Mouse (Mus musculus) lung, adult 18-20 months (tissue): ENCODE data around the gene Lztr1.

ENCODE experiments used
- DNase-seq, 2 experiments: peaks; one replicate each; pipeline ENCODE4 v3.0.0; 2022; ENCODE audit warnings: mixed read lengths in 2 of 2

Lztr1 gene

DNA sequence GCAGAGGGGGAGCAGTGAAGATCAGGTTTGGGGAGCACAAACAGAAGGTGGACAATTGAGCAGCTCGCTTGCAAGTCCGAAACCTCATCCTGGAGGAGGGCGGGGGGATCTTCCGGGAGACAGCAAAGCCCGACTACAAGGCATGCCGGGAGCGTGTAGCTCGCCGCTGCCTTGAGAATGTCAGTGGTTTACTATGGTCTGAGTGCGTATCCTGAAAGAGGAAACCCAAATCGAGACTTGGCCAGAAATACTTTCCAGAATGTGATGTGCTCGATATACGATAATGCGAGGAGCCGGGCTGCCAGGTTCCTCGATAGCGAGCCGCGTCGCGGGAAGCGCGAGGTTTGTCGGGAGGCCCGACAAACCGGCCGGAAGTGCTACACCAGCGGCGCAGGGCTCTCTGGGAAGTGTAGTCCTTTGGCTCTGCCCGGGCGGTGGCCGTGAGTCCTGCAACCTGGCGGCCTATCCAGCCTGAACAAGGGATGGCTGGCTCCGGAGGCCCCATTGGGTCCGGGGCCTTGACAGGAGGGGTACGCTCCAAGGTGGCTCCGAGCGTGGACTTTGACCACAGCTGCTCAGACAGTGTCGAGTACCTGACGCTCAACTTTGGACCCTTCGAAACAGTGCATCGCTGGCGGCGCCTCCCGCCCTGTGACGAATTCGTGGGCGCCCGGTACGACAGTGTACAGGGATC, at the start of gene Lztr1:
TSS of gene Lztr1 (plus strand) at position 143 of the 694 bp plus-strand sequence.
- DNase-seq, result peak; percentile 88 to 89

DNA sequence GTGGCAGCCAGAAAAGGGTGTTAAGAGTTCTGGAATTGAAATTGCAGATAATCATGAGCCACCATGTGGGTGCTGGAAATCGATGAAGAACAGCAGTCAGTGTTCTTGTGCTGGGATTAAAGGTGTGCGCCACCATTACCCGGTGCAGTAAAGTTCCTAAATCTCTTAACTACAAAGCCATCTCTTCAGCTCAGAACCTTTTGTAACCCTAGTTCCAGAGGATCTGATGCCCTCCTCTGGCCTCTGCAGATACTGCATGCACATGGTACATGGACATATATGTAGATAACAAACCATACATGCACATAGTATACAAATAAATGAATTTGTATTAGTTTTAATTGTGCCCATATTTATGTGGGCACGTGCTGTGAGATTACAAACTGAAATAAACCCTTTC, 48.2 kb upstream of the Lztr1 start:
- peak; percentile 15 to 20 for DNase-seq

DNA sequence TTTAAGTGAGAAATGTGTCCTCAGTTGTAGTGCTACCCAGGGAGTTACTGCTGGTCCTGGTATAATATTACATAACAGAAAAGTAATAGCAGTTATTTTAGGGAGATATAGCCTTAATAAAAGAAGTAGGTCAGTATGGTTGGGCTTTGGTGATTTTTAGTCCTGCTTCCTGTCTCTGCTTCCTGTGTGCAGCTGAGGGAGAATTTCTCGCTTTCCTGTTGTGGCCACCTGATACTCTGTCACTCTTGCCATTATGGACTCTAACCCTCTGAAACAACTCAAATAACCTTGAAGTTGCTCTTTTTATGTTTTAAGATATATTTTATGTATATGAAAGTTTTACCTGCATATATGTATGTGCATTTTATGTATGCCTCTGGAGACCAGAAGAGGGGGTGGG, 46.9 kb upstream of the Lztr1 start:
- no peak for DNase-seq

DNA sequence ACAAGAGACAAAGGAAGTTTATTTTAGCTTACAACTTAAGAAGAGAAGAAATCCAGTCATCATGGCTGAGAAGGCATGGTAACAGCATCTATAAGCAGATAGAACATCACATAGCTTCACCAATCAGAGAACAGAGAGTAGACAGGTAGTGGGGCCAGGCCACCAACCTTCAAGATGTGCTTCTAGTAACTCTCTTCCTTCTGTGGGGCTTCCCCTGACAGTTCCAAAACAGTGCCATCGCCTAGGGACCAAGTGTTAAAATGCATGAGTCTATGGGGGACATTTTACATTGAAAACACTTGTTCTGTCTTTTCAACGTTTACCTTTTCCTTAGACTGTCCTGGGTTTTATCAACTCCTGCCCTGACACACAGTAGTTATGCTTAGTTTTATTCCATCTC, 45.3 kb upstream of the Lztr1 start:
- DNase-seq, result no peak

DNA sequence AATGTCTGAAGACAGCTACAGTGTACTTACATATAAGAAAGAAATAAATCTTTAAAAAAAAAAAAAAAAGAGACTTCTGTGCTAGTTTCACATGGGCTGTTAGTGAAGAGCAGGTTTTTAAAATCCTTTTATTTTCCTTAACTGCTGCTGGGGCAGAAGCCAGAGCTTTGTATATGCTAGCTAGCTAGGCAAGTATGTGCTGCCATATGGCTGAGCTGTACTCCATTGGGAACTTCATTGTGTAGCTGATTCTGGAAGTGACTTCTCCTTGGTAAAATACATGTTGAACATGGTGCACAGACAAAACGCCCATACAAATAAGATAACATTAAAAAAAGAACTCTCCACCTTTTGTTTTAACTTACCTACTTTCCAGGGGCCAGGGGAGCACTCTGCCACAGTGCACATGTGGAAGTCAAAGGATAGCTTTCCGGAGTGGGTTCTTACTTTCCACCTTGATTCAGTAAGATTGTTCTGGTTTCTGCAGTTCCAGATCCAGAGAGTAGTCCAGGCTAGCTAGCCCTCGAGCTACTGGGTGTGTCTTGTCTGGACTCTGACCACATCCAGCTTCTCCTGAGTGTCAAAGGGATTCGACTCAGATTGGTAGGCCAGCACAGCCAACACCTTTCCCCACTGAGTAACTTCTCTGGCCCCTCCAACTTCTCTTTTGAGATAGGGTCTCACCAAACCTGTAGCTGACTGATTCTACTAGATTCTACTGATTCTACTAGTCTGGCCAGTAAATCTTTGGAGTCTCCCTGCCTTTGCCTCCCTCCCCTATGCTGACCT, 41.4 kb upstream of the Lztr1 start:
- no peak for DNase-seq

DNA sequence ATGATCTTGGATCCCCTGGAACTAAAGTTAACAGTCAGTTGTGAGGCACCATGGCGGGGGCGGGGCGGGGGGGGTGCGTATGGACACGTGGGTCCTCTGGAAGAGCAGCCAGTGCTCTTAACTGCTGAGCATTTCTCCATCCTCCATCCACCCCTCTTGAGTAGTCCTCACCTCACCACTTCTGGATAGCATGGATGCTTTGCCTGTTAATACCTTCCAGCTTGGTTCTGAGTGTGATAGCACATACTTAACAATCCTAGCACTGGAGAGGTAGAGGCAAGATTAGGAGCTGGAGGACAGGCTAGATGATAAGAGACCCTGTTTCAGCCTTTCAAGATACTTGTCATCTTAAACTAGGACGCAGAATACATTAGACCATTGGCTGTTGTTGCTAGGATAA, 36.0 kb upstream of the Lztr1 start:
- DNase-seq, result peak; percentile 36 to 46

DNA sequence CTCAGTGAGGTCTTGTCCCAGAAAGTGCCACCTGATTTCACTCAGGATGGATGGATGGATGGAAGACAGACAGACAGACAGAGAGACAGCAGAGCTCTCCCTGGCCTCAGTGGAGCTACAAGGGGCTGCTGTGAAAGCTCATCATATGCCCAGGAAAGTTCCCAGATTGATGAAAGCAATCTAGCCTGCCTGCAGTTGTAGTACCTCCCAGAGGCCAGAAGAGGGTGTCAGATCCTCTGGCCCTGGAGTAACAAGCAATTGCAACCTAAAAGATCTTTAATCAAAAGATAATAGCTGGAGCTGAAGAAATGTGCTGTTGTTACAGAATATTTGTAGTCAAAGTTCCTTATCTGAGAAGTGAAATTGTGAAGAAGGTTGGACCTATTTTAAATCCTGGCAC, 34.4 kb upstream of the Lztr1 start:
- peak; percentile 30 to 38 for DNase-seq

DNA sequence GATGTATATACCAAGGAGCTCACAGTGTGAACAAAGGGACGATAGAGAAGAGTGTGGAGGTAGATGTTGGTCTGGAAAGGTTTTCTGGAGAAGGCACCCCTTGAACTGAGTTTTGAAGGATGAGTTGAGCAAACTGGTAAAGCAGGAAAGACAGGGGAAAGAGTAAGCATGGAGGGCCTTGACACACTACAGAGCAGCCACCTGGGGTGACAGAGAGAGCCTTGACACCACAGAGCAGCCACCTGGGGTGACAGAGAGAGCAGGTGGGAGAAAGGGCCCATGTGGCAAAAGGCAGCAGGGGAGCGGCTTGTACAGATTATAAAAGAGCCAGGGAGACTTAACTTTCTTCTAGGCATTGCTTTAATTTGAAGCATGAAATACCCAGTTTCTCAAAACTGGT, 33.7 kb upstream of the Lztr1 start:
- no peak for DNase-seq

DNA sequence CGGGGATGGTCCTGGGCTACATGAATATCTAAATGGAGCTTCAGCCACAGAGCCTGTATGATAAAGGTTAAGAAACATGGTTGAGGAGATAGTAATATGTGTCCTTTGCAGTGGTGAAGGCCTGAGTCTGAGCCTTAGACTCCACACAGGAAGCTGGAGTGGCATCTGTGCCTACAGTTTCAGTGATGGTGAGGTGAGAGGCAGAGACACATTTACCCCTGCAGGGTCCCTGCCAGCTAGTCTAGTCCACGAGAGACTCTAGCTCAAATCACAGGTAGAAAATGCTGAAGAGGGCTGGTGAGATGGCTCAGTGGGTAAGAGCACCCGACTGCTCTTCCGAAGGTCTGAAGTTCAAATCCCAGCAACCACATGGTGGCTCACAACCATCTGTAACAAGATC, 33.2 kb upstream of the Lztr1 start:
- DNase-seq, result no peak

DNA sequence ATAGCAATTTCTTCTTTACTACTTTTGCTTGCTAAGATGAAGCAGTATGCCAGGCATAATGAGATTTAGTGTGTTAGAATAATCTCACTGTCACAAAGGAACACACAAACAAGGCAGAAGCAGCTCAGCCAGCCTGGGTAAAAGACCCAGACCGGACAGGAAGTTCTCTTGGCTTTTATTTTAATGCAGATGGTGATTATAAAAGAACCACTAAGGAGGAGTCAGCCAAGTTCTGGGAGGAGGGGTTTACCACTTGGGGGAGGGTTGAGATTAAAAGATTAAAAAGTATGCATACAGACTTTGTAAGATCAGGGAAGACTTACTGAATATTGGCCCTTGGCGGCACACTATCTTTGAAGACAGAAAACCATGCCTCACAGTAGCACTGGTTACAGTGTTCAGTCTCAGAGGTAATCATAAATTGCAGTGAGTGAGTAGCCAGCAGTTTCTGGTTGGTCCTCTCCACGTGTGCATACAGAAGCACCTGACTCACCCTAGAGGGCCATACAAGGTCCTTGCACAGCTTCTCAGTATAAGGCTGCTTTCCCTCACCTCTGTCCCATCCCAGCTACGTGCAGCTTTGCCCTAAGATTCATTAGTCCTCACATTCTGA, 30.1 kb upstream of the Lztr1 start:
- DNase-seq, result no peak

DNA sequence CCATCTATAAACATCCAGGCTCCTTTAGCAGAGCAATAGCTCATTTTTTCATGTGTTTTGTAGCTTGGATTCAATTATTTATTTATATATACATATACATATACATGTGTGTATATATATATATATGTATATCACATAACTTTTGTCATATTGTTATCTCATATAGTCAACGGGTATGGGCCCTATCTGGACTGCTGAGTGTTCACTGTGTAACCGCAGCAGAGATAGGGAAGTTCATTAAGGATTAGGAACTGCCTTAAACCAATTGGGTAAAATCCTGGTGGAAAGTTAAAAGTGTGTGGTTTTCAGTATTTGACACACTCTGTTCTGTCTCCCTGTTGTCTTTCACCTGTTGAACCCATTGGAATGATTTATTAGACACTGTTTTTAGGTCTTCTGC, 27.0 kb upstream of the Lztr1 start:
- DNase-seq, result no peak

DNA sequence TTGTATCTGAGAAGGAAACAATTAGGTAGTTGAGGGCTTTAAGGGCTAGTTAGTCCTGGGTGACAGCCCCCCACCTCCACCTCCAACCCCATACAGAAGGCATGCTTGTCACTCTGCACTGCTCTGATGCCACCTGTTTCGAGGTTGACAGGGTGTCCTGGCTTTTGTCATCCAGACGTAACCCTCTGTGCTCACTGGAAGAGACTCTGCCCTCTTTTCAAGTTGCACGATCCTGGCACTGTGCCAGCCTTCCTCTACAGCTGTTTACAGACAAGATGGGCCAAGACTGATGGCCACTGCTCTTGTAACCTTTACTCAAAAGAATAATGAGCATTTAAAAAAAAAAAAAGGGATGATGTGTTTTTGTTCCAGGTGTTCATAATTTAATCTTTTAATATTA, 22.0 kb upstream of the Lztr1 start:
- peak in 1 of 2 experiments; percentile 33 for DNase-seq

DNA sequence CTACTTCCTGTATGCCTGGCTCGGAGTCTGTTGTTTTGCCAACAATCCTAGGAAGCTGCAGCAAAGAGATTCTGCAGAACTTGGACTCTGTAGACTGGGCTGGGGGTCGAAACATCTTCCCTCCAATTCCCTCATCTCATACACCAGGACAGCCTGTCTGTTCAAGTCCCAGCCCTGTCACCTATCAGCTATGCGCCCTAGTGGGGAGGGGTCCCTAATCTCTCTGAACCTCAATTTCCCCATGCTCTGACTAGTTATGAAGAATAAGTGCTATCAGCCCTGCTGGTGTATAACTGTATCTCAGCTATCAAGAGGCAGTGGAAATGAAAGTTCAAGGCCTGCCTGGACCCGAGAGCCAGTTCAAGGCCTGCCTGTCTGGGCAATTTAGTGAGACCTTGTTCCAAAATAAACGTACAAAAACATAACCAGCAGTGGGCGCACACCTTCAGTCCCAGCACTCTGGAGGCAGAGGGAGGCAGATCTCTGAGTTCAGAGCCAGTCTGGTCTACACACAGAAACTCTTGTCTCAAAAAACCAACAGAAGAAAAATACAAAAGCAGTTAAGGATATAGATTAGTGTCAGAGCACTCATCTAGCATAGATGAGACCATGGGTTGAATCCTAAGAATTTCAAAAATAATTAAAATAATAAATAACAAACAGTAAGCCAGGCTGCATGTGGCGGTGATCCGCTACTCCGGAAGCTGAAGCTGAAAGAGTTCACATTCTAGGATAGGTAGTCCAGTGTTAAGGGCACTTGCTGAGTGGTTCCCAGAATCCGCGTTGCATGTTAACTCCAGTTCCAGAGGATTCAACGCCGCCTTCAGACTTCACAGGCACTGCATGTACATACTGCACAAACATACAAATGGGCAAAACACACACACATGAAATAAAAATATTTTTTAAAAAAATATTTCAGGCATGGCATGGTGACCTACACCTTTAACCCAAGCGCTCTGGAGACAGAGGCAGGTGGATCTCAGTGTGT, 19.7 kb upstream of the Lztr1 start:
- DNase-seq, result no peak

DNA sequence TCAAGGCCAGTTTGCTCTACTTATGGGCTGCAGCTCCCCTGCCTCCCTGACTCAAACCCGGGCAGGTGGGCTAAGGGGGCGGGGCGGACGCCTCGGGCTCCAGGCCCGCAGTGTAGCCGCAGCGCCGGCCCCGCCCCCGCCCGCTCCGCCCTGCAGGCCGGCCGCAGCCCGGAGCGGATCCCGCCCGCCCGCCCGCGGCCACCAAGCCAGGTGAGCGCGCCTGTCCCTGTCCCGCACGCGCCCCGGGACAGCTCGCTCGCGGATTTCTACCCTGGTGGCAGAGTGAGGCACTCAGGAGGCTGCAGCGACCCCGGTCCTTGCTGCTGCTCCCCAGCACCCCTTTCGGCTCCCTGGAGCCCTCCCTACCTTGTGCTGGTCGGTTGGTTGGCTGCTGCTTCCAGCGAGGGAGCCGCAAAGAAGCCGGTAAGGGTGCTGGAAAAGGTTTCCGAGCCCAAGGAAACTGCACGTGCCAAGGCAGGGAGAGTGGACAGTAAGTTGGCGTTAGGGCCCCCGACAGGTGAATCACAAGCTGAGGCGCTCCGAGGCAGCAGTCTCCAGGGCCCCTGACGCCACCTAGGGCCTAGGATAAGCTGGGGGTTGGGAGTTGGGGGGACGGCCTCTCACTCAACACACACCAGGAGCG, 18.9 kb upstream of the Lztr1 start, which contains the start of gene Aifm3:
TSS of gene Aifm3 (plus strand) at position 143 of the 643 bp plus-strand sequence.
- DNase-seq, result peak in 1 of 2 experiments; percentile 15

DNA sequence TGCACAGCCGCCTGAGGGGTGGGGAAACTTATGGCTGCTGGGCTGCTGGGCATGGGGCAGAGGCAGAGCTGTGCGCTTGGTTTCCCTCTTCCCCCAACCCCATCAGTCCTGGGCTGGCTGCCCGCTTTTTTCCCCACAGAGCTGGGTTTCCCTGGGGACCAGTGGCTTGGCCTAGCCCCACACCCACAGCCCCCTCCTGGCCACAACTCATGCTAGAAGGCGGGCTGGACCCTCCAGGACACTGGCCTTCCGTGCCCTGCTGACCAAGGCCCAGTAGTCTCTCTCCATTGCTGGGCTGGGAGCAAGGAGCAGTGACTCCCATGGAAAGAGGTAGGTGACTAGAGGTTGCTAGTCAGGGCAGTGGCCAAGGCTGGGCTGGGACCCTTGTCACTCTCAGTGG, 17.3 kb upstream of the Lztr1 start:
- no peak for DNase-seq

DNA sequence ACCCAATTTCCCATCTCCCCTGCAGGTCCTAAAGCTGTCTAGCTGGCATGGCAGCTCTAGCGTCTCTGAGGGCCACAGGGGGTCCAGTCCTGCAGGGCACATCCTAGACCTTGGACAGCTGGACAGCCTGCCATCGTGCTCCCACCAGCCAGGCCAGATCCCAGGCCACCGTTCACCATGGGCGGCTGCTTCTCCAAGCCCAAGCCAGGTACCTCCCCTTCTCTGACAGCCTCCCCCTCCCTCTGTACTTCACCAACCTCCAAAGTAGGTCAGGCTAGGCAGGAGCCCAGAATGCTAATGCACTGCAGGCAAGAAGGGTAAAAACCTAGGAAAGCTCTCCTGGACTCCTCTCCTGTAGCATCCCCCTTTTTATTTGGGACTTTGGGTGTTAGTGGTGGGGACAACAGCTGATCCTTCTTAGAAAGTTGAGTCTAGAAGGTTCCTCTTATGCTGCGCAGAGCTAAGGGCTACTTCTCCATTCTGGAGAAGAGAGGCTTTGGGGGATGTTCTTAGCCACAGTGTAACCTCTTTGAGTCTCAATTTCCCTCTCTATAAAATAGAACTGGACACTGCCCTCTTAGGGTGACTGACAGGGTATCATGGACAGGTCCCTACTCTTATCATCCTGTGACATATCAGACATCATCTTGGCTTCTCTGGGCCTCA, 16.5 kb upstream of the Lztr1 start:
- no peak for DNase-seq

DNA sequence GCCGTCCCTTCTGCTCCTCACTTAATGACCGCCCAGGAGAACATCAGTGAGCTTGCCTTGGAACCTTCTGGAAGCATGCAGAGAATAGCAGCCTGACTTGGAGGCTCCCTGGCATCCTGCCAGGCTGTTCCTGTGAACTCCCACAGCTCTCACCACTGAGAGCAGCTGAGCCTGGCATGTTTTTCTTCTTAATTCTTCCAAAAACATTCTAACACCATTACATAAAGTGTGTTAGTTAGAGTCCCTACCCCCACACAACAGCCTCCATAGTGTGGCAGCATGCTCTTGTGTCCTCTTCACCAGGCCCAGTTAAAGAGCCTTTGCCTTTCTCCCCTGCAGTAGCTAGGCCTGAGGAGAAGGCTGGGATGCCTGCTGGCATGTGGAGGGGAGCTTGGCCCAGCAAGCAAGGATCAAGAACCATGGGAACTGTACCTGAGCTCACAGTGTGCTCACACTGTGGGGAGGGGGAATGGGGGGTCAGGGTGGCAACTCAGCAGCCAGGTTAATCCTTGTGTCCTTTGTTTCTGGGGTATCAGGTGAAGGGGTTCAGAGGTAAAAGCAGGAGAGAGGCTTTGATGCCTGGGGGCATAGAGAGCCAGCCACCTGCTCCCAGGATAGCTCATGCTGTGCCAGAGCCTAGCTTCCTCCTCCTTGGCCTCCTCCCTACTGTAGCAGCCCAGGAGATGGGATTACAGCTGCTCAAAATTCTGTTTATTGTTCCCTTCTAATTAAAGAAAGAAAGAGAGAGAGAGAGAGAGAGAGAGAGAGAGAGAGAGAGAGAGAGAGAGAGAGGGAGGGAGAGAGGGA, 11.8 kb upstream of the Lztr1 start:
- DNase-seq, result no peak

DNA sequence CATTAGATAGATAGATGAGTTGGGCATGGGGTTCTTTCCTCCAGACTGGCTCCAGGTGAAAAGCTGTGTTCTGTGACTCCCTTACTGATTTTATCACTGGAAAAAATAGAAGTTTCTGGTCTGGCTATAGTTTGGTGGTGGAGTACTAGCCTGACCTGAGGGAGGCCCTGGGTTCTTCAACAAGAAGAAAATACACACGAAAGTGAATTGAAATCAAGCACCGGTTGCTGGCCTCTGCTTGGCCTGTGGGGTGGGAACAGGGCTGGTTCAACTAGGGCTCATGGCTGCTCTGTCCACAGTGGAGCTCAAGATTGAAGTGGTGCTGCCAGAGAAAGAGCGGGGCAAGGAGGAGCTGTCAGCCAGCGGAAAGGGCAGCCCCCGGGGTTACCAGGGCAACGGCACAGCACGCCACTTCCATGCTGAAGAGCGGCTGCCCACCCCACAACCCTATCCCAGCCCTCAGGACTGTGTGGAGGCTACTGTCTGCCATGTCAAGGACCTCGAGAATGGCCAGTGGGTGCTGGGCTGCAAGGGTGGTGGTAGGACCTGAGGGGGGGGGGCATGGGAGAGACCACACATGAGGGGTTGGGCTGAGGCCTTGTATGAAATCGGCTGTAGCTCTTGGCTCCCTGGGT, 9.1 kb upstream of the Lztr1 start:
- no peak for DNase-seq

DNA sequence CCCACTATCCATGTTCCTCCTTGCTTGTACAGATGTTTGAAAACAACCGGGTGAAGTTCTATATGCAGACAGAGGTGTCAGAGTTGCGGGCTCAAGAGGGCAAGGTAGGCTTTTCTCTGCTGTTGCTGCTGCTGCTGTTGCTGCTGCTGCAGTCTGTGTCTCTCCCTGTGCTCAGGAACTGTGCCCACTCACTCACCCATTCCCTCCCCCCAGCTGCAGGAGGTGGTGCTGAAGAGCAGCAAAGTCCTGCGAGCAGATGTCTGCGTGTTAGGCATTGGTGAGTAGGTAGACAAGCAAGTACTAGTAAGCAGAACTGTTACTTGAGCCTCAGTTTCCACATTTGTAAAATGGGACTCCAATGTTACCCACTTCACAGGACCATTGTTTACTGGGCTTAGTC, 5.8 kb upstream of the Lztr1 start:
- no peak for DNase-seq

DNA sequence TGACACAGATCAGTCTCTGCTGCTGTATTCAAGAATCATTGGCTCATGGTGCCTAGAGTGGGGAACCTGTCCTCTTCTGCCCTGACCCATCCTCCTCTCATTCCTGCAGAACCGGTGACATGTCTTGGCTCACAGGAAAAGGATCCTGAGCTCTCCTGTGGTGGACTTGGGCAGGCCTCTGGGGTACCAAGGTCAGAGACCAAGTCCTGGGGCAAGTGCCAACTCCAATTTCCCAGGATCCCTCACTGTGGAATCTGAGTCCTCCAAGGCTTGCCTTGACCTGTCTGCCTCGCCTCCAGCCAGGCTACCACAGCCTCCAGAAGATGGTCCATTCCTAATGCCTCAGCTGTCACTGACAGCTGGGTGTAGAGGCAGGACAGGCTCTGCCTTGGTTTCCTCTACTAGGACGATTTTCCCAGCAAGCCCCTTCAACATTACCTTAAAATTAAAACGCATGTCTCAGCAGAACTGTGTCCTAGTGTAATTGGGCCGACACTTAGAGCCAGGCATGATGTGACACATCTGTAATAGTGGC, 1.4 kb upstream of the Lztr1 start:
- no peak for DNase-seq
